Mouse (Mus musculus): ENCODE measurements around the gene Atp5h.

- TF ChIP-seq CTCF (IDR thresholded peaks at IDR 0.05; ENCODE audit: control insufficient read depth, insufficient read depth, low read length), result no peak
- no peak for TF ChIP-seq POLR2A (IDR thresholded peaks at IDR 0.05; ENCODE audit: borderline replicate concordance, control insufficient read depth, low read depth, low read length)
Observed at GRCm38 (mm10) chr11:115408266-115408920, 11.4 kb downstream of the Atp5h start.

All from bone marrow, adult 2 months (tissue).